Mouse (Mus musculus): Measurements from ENCODE around the gene Hepacam. TPM values are rescaled to one million over a fixed set of nuclear protein-coding genes. Genes with fewer than 3 reads are reported as not detected.

The Hepacam gene
- polyA plus RNA-seq, 1 experiment: 0.09 TPM

DNA sequence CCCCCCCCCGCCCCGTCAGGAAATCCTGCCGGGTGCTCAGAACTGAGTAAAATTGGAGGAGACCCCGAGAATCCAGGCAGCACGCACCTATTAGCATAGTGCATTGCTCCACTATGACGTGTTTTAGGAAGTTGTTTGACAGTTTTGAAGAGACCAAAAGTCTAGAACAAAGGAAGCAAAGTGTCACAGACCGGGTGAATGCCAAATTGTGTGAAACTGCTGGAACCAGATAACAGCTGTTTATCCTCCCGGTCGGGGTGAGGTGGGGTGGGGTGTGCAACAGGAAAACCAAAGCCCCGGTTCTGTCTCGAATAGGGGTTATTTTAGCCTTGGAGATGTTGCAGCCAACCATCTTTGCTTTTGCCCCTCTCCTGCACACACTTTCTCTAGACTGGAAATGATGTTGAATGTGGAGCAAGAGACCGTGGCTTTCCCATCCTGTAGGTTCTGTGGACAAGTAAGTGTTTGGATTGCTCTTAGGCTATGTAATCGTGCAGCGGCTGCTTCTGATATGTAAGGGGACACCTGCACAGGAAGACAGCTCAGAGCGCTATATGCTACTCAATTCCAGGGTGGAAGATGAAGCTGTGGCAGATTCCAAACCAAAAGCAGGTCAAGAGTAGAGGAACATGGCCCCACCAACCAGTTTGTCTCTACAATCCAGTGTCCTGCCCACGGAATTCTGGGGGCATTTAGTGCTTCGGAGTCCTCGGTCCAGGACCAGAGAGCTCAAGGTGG, 66.8 kb downstream of the Hepacam start:
- H3K4me1 ChIP-seq (ENCODE audit: control insufficient read depth, insufficient read depth, low read length): peaks cover 5% of the 10 kb centered on the region; the same call in 1 of the 2 replicates
- no peak for TF ChIP-seq POLR2A (IDR thresholded peaks at IDR 0.05; ENCODE audit: low read depth, low read length)
- TF ChIP-seq CTCF (conservative IDR thresholded peaks at IDR 0.05; ENCODE audit: insufficient read depth, insufficient read length, low read depth, low read length): no peak
- H3K4me3 ChIP-seq (ENCODE audit: insufficient read depth, low read depth, low read length): no peak overlapping the region
- no peaks in the 10 kb centered on the region for H3K36me3 ChIP-seq (ENCODE audit: control insufficient read depth, insufficient read depth, low read length)
- WGBS: 10% methylated on average over 18 of the region's 18 CpGs
- peaks cover 1% of the 10 kb centered on the region; the same call in 1 of the 2 replicates for H3K27me3 ChIP-seq (replicated peaks; ENCODE audit: control insufficient read depth, insufficient read depth, low read length)
- H3K27ac ChIP-seq (ENCODE audit: insufficient read depth, low read depth, low read length): peak overlapping the region; percentile 0; the same call in 1 of the 2 replicates
- DNase-seq: peak; percentile 78

DNA sequence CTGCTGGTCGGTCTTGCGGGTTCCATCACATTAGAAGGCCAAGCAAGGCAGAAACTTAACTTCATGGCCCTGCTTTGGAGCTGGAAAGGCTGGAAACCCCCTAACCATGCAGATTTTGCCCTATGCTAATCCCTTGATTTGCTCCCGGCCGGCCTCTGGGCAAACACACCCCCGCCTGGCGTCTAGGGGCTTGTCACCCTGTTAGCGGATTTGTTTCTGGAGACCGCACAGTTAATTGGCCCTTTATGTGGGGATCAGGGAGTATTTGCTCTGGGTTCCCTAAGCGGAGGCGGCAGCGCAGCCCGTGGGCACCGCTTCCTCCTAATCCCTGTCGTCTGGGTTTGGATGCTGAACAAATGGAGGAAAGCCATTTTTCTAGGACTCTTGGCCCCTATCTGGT, 67.8 kb downstream of the Hepacam start:
- Histone ChIP-seq H3K27ac (ENCODE audit: insufficient read depth, low read depth, low read length) (no peak overlapping the region), H3K4me3 (ENCODE audit: insufficient read depth, low read depth, low read length) (no peak overlapping the region), H3K27me3 (replicated peaks; ENCODE audit: control insufficient read depth, insufficient read depth, low read length) (peaks cover 1% of the 10 kb centered on the region; the same call in 1 of the 2 replicates), H3K36me3 (ENCODE audit: control insufficient read depth, insufficient read depth, low read length) (no peaks in the 10 kb centered on the region), H3K4me1 (ENCODE audit: control insufficient read depth, insufficient read depth, low read length) (peaks cover 5% of the 10 kb centered on the region; the same call in 1 of the 2 replicates)
- TF ChIP-seq CTCF (conservative IDR thresholded peaks at IDR 0.05; ENCODE audit: insufficient read depth, insufficient read length, low read depth, low read length): no peak
- TF ChIP-seq POLR2A (IDR thresholded peaks at IDR 0.05; ENCODE audit: low read depth, low read length): no peak
- DNase-seq: no peak
- WGBS: 28% methylated on average over 14 of the region's 14 CpGs

DNA sequence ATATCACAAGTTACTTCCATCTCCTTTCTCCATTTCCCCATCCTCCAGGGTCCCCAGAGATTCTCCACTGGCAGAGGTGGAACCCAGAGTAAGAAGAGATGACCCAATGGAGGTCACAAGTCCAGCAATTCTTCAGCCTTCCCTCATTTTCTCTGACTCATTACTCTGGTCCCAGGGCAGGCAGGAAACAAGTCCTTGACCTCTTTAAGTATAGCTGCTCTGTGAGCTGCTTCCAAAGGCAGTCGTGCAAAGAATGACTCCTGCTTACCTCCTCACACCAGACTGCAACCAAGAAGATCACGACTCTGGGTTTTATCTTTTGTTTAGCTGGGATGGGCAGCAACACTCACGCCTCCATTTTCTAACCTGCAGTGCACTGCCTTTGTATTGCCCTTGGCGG, 68.5 kb downstream of the Hepacam start:
- H3K4me1 ChIP-seq (ENCODE audit: control insufficient read depth, insufficient read depth, low read length): peaks cover 2% of the 10 kb centered on the region; the same call in 1 of the 2 replicates
- TF ChIP-seq CTCF (conservative IDR thresholded peaks at IDR 0.05; ENCODE audit: insufficient read depth, insufficient read length, low read depth, low read length): no peak
- peaks cover 1% of the 10 kb centered on the region; the same call in 1 of the 2 replicates for H3K27me3 ChIP-seq (replicated peaks; ENCODE audit: control insufficient read depth, insufficient read depth, low read length)
- H3K36me3 ChIP-seq (ENCODE audit: control insufficient read depth, insufficient read depth, low read length): no peaks in the 10 kb centered on the region
- no peak overlapping the region for H3K27ac ChIP-seq (ENCODE audit: insufficient read depth, low read depth, low read length)
- no peak overlapping the region for H3K4me3 ChIP-seq (ENCODE audit: insufficient read depth, low read depth, low read length)
- WGBS: 22% methylated on average over 4 of the region's 4 CpGs
- DNase-seq: no peak

Other genes starting within 250 kb of the Hepacam start
- gene Pknox2, start 219.9 kb upstream of the Hepacam start, polyA plus RNA-seq (2012; rRNA removed): 7.1 and 8.2 TPM in 2 replicates
- gene Tmem218, start 159.1 kb upstream of the Hepacam start, polyA plus RNA-seq (2012; rRNA removed): 3.4 and 4.2 TPM in 2 replicates
- gene Slc37a2, start 111.6 kb upstream of the Hepacam start, polyA plus RNA-seq (2012; rRNA removed): 2.5 and 2.6 TPM in 2 replicates
- 0.64 TPM in 2 replicates for gene Ccdc15, start 18.9 kb upstream of the Hepacam start, polyA plus RNA-seq (2012; rRNA removed)
- 25.4 and 27.6 TPM in 2 replicates for gene Robo4, start 34.5 kb downstream of the Hepacam start, polyA plus RNA-seq (2012; rRNA removed)
- gene Robo3, start 65.9 kb downstream of the Hepacam start, polyA plus RNA-seq (2012; rRNA removed): 14.4 and 18.7 TPM in 2 replicates
- gene Msantd2, start 122.0 kb downstream of the Hepacam start, polyA plus RNA-seq (2012; rRNA removed): 12.1 and 15.7 TPM in 2 replicates
- 54.9 and 55.5 TPM in 2 replicates for gene Esam, start 160.7 kb downstream of the Hepacam start, polyA plus RNA-seq (2012; rRNA removed)
- gene Vsig2, start 171.9 kb downstream of the Hepacam start, polyA plus RNA-seq (2012; rRNA removed): 7.6 and 9.1 TPM in 2 replicates
- gene Nrgn, start 185.6 kb downstream of the Hepacam start, polyA plus RNA-seq (2012; rRNA removed): 4.7 and 7.7 TPM in 2 replicates
- gene Siae, start 188.3 kb downstream of the Hepacam start, polyA plus RNA-seq (2012; rRNA removed): 17.8 and 18.3 TPM in 2 replicates
- gene Spa17, start 246.4 kb downstream of the Hepacam start, polyA plus RNA-seq (2012; rRNA removed): 3.1 and 3.5 TPM in 2 replicates